Mouse (Mus musculus) midbrain, embryonic 10.5 days (tissue): Measurements from ENCODE around the gene Lyg2. TPM values are rescaled to one million over a fixed set of nuclear protein-coding genes. Genes with fewer than 3 reads are reported as not detected.

ENCODE experiments used
- DNase-seq: peaks from one replicate; pipeline ENCODE4 v3.0.0-alpha.2; 2017; ENCODE audit warnings: low spot score
- H3K27ac ChIP-seq: fragments of 300-500 bp; sonication (generic); replicated peaks from 2 replicates; pipeline ENCODE4 v1.5.1; 2016; ENCODE audit warnings: mild to moderate bottlenecking
- H3K27me3 ChIP-seq: fragments of 300-500 bp; sonication (generic); 2 replicates; pipeline ENCODE4 v1.6.1; 2016; ENCODE audit warnings: low read depth, mild to moderate bottlenecking; ENCODE audit not compliant: poor library complexity, severe bottlenecking
- H3K36me3 ChIP-seq: fragments of 300-500 bp; sonication (generic); 2 replicates; pipeline ENCODE4 v1.6.1; 2016; ENCODE audit warnings: mild to moderate bottlenecking, moderate library complexity
- H3K4me1 ChIP-seq: fragments of 300-500 bp; sonication (generic); 2 replicates; pipeline ENCODE4 v1.6.1; 2016
- H3K4me3 ChIP-seq: fragments of 300-500 bp; sonication (generic); 2 replicates; pipeline ENCODE4 v1.5.1; 2016; ENCODE audit warnings: mild to moderate bottlenecking, moderate library complexity
- H3K9me3 ChIP-seq: fragments of 300-500 bp; sonication (generic); replicated peaks from 2 replicates; pipeline ENCODE4 v1.6.1; 2016; ENCODE audit warnings: mild to moderate bottlenecking
- WGBS: fragments of 180-500 bp; shearing (Covaris S2); methylation state at CpG from one replicate; pipeline ENCODE4 v1.1.7; 2016; 5-methylcytosine and 5-hydroxymethylcytosine counted together
- polyA plus RNA-seq: library from polyadenylated mRNA; unstranded; fragments of >200 nt; fragmentation: Nextera tagmentation; extraction: Ambion mirVana; gene quantifications from 2 replicates; pipeline ENCODE4 v1.2.1, GENCODE M21; 2016

Lyg2 gene
- polyA plus RNA-seq, 1 experiment from 2014 or later, result not detected

DNA sequence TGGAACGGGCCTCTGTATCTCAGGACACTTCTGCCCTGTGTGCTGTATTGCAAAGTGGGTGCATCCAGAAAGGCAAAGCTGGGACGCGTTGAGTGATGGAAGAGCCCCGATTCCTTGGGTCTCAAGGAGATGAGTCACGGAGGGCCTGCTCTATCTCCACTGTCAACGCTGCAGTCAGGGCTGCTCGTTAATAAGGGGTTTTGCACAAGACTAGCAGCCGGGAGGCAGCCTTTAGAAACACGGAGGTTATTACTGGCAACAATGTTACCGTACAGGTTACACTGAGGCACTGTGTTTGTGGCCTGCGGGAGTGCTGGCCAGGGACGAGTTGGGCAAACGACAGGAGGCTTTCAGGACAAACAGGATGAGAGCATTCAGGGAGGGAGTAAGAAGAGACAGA lies 1.4 kb upstream of the Lyg2 start:
- Histone ChIP-seq H3K27ac (no peak overlapping the region), H3K4me1 (no peaks in the 10 kb centered on the region)
- WGBS, result 83% methylated on average over 13 of the region's 13 CpGs

DNA sequence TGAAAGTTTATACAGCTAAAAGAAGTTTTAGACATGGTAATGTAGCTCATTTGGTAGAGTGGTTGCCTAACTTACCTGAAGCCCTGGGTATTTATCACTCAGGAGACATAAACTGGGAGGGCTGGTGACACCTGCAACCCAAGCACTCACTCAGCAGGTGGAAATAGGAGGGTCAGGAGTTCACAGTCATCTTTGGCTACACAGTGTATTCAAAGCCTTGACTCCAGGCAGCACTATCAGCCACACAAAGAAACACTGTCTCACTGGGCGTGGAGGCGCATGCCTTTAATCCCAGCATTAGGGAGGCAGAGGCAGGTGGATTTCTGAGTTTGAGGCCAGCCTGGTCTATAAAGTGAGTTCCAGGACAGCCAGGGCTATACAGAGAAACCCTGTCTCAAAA lies 3.5 kb downstream of the Lyg2 start:
- no peak for DNase-seq
- Histone ChIP-seq H3K4me3 (no peak overlapping the region), H3K36me3 (no peaks in the 10 kb centered on the region), H3K27me3 (no peaks in the 10 kb centered on the region), H3K9me3 (no peaks in the 10 kb centered on the region), H3K27ac (no peak overlapping the region), H3K4me1 (no peaks in the 10 kb centered on the region)
- 81% methylated on average over 2 of the region's 2 CpGs for WGBS

More for the DNA sequence above, 1.4 kb upstream of the Lyg2 start:
- no peak overlapping the region for H3K4me3 ChIP-seq
- H3K27me3 ChIP-seq, result no peaks in the 10 kb centered on the region
- no peaks in the 10 kb centered on the region for H3K36me3 ChIP-seq
- DNase-seq, result no peak
- H3K9me3 ChIP-seq, result no peaks in the 10 kb centered on the region

DNA sequence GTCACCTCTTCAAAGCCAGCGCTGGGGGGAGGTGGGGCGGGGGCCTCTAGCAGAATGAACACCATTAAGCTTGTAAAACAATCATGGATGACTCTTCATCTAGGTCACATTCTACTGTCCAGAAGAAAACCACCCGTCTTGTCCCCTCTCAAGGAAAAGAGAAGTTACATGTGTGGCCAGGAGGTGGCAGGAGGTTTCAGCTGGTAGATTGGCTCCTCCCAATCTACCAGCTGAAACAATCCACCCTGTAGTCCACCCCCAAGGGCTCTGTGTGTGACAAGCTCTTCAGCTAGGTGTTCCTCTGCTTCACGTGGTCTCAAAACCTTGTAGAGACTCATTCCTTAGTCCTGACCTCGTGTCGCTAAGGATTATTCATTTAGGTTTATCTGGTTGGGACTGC lies 13.1 kb downstream of the Lyg2 start:
- H3K4me1 ChIP-seq, result no peaks in the 10 kb centered on the region
- 41% methylated on average over 6 of the region's 6 CpGs for WGBS

DNA sequence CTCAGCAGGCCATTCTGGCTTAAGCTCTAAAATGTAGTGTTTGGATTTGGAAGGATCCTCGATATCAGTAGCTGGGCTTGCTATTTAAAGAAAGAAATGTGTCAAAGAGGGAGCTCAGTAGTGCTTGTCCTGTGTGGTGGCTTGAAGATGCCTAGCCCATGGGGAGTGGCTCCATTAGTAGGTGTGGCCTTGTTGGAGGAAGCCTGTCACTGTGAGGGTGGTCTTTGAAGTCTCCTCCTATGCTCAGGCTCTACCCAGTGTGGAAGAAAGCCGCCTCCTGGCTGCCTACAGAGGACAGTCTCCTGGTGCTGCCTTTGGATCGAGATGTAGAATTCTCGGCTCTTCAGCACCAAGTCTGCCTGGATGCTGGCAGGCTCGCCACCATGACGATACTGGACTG lies 16.0 kb downstream of the Lyg2 start:
- Histone ChIP-seq H3K27me3 (no peaks in the 10 kb centered on the region), H3K4me3 (no peak overlapping the region), H3K27ac (no peak overlapping the region), H3K9me3 (no peaks in the 10 kb centered on the region), H3K36me3 (peaks cover 53% of the 10 kb centered on the region), H3K4me1 (no peaks in the 10 kb centered on the region)
- no peak for DNase-seq
- WGBS, result 52% methylated on average over 6 of the region's 6 CpGs

More for the DNA sequence above, 13.1 kb downstream of the Lyg2 start:
- H3K27me3 ChIP-seq, result no peaks in the 10 kb centered on the region
- H3K36me3 ChIP-seq, result peaks cover 24% of the 10 kb centered on the region
- no peak overlapping the region for H3K4me3 ChIP-seq
- H3K27ac ChIP-seq, result no peak overlapping the region
- DNase-seq, result no peak
- H3K9me3 ChIP-seq, result no peaks in the 10 kb centered on the region

DNA sequence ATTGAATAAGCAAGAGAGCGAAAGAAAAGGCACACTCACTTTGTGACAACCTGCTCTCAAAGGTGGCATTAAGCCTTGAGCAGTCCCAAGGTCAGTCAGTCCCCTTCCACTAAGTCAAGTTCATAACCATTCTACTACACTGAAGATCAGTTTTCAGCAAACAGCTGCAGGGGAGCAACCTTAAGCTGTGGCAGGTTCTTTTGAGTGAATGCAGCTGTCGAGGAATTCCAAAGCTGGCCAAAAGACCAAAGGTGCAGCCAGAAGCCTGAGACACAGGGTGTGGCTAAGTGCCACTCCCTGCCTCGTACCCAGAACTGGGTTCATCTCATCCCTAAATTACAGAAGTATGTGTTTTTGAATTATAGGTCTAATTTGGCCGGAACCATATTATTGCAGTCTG lies 16.5 kb downstream of the Lyg2 start:
- WGBS, result 86% methylated on average over 4 of the region's 4 CpGs
- Histone ChIP-seq H3K27ac (no peak overlapping the region), H3K9me3 (no peaks in the 10 kb centered on the region), H3K36me3 (peaks cover 57% of the 10 kb centered on the region), H3K4me3 (no peak overlapping the region), H3K4me1 (no peaks in the 10 kb centered on the region), H3K27me3 (no peaks in the 10 kb centered on the region)
- DNase-seq, result no peak

DNA sequence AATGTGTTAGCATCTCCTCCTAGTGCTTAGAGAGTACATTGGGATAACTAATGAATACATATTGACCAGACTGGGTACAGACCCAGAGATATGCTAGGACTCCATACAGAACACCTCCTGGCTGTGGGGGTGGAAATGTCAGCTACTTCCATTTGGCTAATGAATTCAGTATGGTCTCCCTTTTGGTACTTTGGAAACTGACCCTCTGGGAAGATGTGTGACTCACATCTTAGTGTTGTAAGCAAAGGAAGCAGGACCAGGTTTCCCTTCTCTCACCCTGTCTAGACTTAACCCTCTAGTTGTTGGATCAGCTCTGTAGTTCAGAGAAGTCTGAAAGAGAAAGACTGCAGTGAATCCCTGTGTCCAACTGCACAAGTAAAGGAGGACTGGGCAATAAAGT lies 21.7 kb downstream of the Lyg2 start:
- H3K9me3 ChIP-seq, result no peaks in the 10 kb centered on the region
- no peak for DNase-seq
- H3K4me1 ChIP-seq, result peaks cover 14% of the 10 kb centered on the region
- H3K27ac ChIP-seq, result no peak overlapping the region
- H3K27me3 ChIP-seq, result no peaks in the 10 kb centered on the region
- no peak overlapping the region for H3K4me3 ChIP-seq
- H3K36me3 ChIP-seq, result peaks cover 63% of the 10 kb centered on the region

DNA sequence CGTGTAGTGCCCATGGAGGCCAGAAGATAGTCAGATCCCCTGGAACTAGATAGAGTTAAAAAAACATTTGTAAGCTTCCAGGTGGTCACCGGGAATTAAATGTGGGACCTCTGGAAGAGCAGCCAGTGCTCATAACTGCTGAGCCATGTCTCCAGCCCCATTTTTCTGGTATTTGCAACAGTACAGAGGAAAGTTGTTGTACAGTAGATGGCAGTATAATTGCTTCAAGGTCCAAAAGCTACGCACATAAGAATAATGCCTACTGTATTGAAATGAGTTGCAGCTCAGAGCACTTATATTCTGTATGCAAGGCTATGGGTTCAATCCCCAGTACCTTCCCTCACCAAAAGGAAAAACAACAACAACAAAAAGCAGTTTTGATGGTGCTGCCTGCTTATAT lies 24.9 kb downstream of the Lyg2 start:
- Histone ChIP-seq H3K9me3 (no peaks in the 10 kb centered on the region), H3K27me3 (no peaks in the 10 kb centered on the region), H3K4me3 (peak overlapping the region; percentile 70), H3K36me3 (peaks cover 31% of the 10 kb centered on the region), H3K4me1 (peaks cover 20% of the 10 kb centered on the region), H3K27ac (no peak overlapping the region)
- 93% methylated on average over 3 of the region's 3 CpGs for WGBS
- no peak for DNase-seq

DNA sequence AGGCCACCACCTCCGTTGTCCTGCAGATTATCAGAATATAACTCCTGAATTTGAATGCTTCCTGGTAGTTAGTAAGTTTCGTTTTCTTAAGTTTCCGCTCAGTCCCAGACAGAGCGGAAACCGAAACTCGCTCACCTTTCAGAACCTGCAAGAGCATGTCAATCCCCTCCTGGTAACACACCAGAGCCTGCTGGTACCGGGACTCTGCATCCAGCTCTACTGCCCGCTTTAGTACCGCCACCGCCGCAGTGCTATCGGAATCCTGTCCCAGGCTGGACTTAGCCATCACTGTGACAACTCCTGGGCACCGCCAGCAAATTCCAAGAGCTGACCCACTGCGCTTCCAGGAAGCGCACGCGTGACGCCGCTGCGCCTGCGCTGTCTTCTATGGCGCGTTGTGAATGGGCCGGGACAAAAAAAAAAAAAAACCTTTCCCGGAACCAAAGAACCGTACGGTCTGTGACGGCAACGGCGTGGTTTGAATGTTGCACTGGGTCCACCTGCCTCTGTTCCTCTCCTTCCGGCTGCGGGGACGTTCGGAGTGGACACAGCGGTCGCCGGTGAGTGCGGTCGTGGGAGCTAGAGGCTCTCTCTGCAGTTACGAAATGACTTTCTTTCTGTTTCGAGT lies 26.2 kb downstream of the Lyg2 start, which contains the start of the genes Mitd1 and Mrpl30:
Gene Mitd1, minus strand, starts transcription at position 387 of the 628 bp plus-strand sequence.
Gene Mrpl30, plus strand, starts transcription at position 453 of the 628 bp plus-strand sequence.
- H3K27me3 ChIP-seq, result no peaks in the 10 kb centered on the region
- DNase-seq, result peak; percentile 88
- H3K27ac ChIP-seq, result peak within 1 kb of the TSS; percentile 77
- no peaks in the 10 kb centered on the region for H3K9me3 ChIP-seq
- peak within 1 kb of the TSS; percentile 70 for H3K4me3 ChIP-seq
- whole genome bisulfite sequencing, result under 1% methylated on average over 41 of the region's 41 CpGs
- H3K36me3 ChIP-seq, result peaks cover 19% of the 10 kb centered on the region
- peaks cover 20% of the 10 kb centered on the region for H3K4me1 ChIP-seq

DNA sequence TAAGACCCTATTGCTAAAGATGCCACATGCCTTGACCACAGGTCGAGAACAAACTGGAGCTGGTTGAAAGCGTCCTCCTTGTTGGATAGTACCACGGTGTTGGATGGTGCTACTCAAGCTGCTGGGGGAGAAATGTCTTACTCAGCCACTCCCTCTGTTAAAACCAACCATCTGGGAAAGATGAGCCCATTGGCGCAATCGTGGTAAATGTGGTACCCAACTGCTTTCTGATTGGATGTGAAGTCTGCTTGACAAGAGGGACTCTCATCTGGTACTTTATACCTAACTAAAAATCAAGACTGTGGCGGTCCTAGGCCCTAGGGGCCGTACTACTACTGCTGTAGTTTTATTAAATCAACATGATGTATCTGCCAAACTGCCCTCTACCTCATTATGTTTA lies 27.1 kb downstream of the Lyg2 start:
- Histone ChIP-seq H3K27me3 (no peaks in the 10 kb centered on the region), H3K27ac (no peak overlapping the region), H3K4me1 (peaks cover 20% of the 10 kb centered on the region), H3K36me3 (peaks cover 16% of the 10 kb centered on the region), H3K4me3 (peak overlapping the region; percentile 70), H3K9me3 (no peaks in the 10 kb centered on the region)
- DNase-seq, result no peak
- WGBS, result 83% methylated on average over 7 of the region's 7 CpGs

DNA sequence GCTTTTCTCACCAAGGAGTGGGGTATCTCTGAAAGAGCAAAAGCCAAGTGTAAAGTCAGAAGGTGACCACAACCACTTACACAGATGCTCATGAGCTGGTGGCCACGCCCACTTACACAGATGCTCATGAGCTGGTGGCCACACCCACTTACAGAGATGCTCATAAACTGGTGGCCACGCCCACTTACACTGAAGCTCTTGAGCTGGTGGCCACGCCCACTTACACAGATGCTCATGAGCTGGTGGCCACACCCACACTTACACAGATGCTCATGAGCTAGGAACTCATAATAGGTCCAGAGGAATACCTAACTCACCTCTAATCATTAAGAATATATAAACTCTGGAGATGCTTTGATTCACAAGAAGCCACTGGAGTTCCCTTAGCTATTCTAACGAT lies 31.8 kb downstream of the Lyg2 start:
- H3K9me3 ChIP-seq, result no peaks in the 10 kb centered on the region
- WGBS, result 81% methylated on average over 4 of the region's 4 CpGs
- no peaks in the 10 kb centered on the region for H3K27me3 ChIP-seq
- no peak overlapping the region for H3K27ac ChIP-seq
- H3K36me3 ChIP-seq, result peaks cover 45% of the 10 kb centered on the region
- no peak overlapping the region for H3K4me3 ChIP-seq
- peaks cover 5% of the 10 kb centered on the region for H3K4me1 ChIP-seq
- DNase-seq, result no peak

DNA sequence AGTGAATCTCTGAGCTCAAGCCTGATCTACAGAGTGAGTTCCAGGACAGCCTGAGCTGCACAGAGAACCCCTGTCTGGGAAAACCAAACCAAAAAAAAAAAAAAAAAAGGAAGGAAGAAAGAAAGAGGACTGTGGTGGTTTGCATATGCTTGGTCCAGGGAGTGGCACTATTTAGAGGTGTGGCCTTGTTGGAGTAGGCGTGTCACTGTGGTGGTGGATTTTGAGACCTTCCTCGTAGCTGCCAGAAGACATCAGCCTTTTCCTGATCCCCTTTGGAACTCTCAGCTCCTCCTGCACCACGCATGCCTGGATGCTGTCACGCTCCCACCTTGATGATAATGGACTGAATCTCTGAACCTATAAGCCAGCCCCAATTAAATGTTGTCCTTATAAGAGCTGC lies 32.9 kb downstream of the Lyg2 start:
- DNase-seq, result no peak

DNA sequence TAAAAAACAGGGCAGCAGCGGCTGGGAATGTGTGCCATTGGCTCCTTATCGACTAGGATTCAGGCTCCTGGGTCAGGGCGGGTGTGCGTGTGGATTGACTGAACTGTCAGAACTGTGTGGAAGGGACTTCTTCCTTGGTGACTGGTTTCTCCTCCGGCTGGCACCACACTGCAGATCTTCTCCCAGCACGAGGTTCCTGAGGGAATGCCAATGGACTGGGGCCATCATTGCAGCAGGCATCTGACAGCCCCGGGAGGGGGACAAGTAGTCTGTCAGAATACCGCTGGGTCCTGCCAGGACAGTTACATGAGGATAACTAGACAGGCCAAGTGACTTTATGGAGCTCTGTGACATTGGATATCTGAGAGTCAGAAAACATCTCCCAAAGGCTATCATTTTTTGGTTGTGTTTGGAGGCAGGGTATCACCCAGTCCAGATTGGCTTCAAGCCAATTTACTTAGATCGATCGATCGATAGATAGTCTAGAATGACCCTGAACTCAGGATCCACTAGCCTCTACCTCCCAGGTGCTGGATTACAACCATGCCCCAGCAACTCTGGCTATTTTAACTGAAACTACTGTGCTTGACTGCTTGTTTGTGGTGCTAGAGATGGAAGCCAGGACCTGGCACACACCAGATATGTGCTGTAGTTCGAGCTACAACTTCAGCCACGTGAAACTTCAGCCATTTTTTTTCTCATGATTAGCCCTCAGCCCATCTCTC lies 38.4 kb downstream of the Lyg2 start:
- no peak for DNase-seq
- Histone ChIP-seq H3K36me3 (peaks cover 76% of the 10 kb centered on the region), H3K27me3 (no peaks in the 10 kb centered on the region), H3K27ac (no peak overlapping the region), H3K4me3 (no peak overlapping the region), H3K9me3 (peaks cover 8% of the 10 kb centered on the region; the same call in 1 of the 2 replicates), H3K4me1 (peaks cover 4% of the 10 kb centered on the region)
- 94% methylated on average over 13 of the region's 13 CpGs for WGBS

More for the DNA sequence above, 32.9 kb downstream of the Lyg2 start:
- no peaks in the 10 kb centered on the region for H3K9me3 ChIP-seq
- H3K4me3 ChIP-seq, result no peak overlapping the region
- H3K4me1 ChIP-seq, result no peaks in the 10 kb centered on the region
- H3K36me3 ChIP-seq, result peaks cover 56% of the 10 kb centered on the region
- H3K27me3 ChIP-seq, result no peaks in the 10 kb centered on the region
- no peak overlapping the region for H3K27ac ChIP-seq
- 93% methylated on average over 4 of the region's 4 CpGs for WGBS

DNA sequence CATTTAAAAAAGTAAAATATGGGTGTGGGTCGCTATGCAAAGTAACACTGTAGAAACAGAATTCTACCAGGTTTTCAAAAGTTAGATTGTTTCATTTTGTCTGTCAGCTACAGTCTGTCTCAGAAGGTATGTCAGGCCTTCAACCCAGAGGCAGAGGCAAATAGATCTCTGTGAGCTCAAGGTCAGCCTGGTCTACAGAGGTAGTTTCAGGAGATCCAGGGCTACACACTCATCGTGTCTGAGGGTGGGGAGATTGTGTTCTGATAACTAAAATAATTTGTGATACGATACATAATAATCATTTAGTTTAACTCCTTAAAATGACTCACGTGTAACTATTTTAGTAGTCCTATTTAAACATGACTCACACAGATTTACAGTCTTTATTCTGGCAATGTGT lies 43.1 kb downstream of the Lyg2 start:
- no peak for DNase-seq
- no peak overlapping the region for H3K27ac ChIP-seq
- H3K36me3 ChIP-seq, result peaks cover 37% of the 10 kb centered on the region
- WGBS, result 93% methylated on average over 4 of the region's 4 CpGs
- peaks cover 15% of the 10 kb centered on the region for H3K4me1 ChIP-seq
- H3K9me3 ChIP-seq, result peaks cover 8% of the 10 kb centered on the region; the same call in 1 of the 2 replicates
- peaks cover 8% of the 10 kb centered on the region; the same call in 1 of the 2 replicates for H3K27me3 ChIP-seq
- peak overlapping the region; percentile 64 for H3K4me3 ChIP-seq
